Mouse (Mus musculus) urinary bladder, adult 18-20 months (tissue): ENCODE data around the gene Bag5.

ENCODE experiments used
- DNase-seq, 2 experiments: peaks; one replicate each; pipeline ENCODE4 v3.0.0; 2022; ENCODE audit warnings: low spot score in 2 of 2, mixed read lengths in 2 of 2

Bag5 gene

GRCm38 (mm10) chr12:111698346-111698913 lies 14.6 kb downstream of the Bag5 start:
- DNase-seq: no peak

GRCm38 (mm10) chr12:111697708-111698107 lies 15.3 kb downstream of the Bag5 start:
- DNase-seq: no peak

GRCm38 (mm10) chr12:111696239-111696638 lies 16.8 kb downstream of the Bag5 start:
- peak in 1 of 2 experiments; percentile 40 for DNase-seq

GRCm38 (mm10) chr12:111694880-111695804 lies 17.9 kb downstream of the Bag5 start:
- no peak for DNase-seq

GRCm38 (mm10) chr12:111694271-111694781 lies 18.7 kb downstream of the Bag5 start:
- DNase-seq: no peak

- no peak for DNase-seq
Observed at GRCm38 (mm10) chr12:111693341-111694270, 19.5 kb downstream of the Bag5 start.

GRCm38 (mm10) chr12:111692899-111693298 lies 20.2 kb downstream of the Bag5 start:
- no peak for DNase-seq

- DNase-seq: no peak
Observed at GRCm38 (mm10) chr12:111691346-111691872, 21.6 kb downstream of the Bag5 start.

- no peak for DNase-seq
Observed at GRCm38 (mm10) chr12:111689426-111689825, 23.6 kb downstream of the Bag5 start.

- DNase-seq: no peak
Observed at GRCm38 (mm10) chr12:111688069-111688428, 25.0 kb downstream of the Bag5 start.

- peak in 1 of 2 experiments; percentile 53 for DNase-seq
Observed at GRCm38 (mm10) chr12:111687350-111688068, 25.5 kb downstream of the Bag5 start.

GRCm38 (mm10) chr12:111686390-111686789 lies 26.7 kb downstream of the Bag5 start:
- DNase-seq: no peak

GRCm38 (mm10) chr12:111682806-111683205 lies 30.3 kb downstream of the Bag5 start:
- DNase-seq: no peak

GRCm38 (mm10) chr12:111682003-111682402 lies 31.1 kb downstream of the Bag5 start:
- DNase-seq: no peak

GRCm38 (mm10) chr12:111681305-111681704 lies 31.8 kb downstream of the Bag5 start:
- DNase-seq: no peak

GRCm38 (mm10) chr12:111680661-111681060 lies 32.4 kb downstream of the Bag5 start:
- DNase-seq: no peak

- no peak for DNase-seq
Observed at GRCm38 (mm10) chr12:111678997-111679396, 34.1 kb downstream of the Bag5 start.

GRCm38 (mm10) chr12:111678670-111678933 lies 34.5 kb downstream of the Bag5 start:
- DNase-seq: no peak

GRCm38 (mm10) chr12:111677882-111678669 lies 35.0 kb downstream of the Bag5 start, which contains the start of gene Trmt61a:
Gene Trmt61a (plus strand): TSS chr12:111678105.
- DNase-seq: peak; percentile 82 to 83

GRCm38 (mm10) chr12:111677421-111677820 lies 35.6 kb downstream of the Bag5 start:
- peak in 1 of 2 experiments; percentile 36 for DNase-seq
